Mouse (Mus musculus) lung, embryonic 14.5 days (tissue): ENCODE data around the gene Grip2. TPM values are rescaled to one million over a fixed set of nuclear protein-coding genes. Genes with fewer than 3 reads are reported as not detected.

Source experiments
- ATAC-seq: fragments of 200-750 bp; cut with Nextera tagmentation; 2 replicates; pipeline ENCODE4 v1.8.0; 2017; ENCODE audit warnings: mild to moderate bottlenecking, moderate TSS enrichment, moderate library complexity; ENCODE audit not compliant: insufficient read depth
- DNase-seq: peaks from one replicate; pipeline ENCODE4 v3.0.0-alpha.2; 2015
- H3K27ac ChIP-seq: fragments of 300-500 bp; sonication (generic); 2 replicates; pipeline ENCODE4 v1.5.1; 2014; ENCODE audit warnings: low read depth, mild to moderate bottlenecking, moderate library complexity
- H3K27me3 ChIP-seq: fragments of 300-500 bp; sonication (generic); 2 replicates; pipeline ENCODE4 v1.6.1; 2014; ENCODE audit warnings: low read length, control low read depth; ENCODE audit not compliant: insufficient read depth
- H3K36me3 ChIP-seq: fragments of 300-500 bp; sonication (generic); 2 replicates; pipeline ENCODE4 v1.6.1; 2014; ENCODE audit warnings: control low read depth; ENCODE audit not compliant: insufficient read depth
- H3K4me1 ChIP-seq: fragments of 300-500 bp; sonication (generic); 2 replicates; pipeline ENCODE4 v1.6.1; 2014; ENCODE audit warnings: antibody characterized with exemption, control low read depth; ENCODE audit not compliant: insufficient read depth
- H3K4me2 ChIP-seq: fragments of 300-500 bp; sonication (generic); 2 replicates; pipeline ENCODE4 v1.6.1; 2014; ENCODE audit warnings: mild to moderate bottlenecking
- H3K4me3 ChIP-seq: fragments of 300-500 bp; sonication (generic); 2 replicates; pipeline ENCODE4 v1.5.1; 2014; ENCODE audit warnings: low read depth, low read length
- H3K9ac ChIP-seq: fragments of 300-500 bp; sonication (generic); 2 replicates; pipeline ENCODE4 v1.6.1; 2014
- H3K9me3 ChIP-seq: fragments of 300-500 bp; sonication (generic); 2 replicates; pipeline ENCODE4 v1.6.1; 2016; ENCODE audit warnings: low read depth, low read length, control low read depth
- CTCF ChIP-seq: IDR thresholded peaks from 2 replicates; pipeline ENCODE4 v1.5.1; 2016; ENCODE audit warnings: antibody characterized with exemption, low read depth
- WGBS: fragments of 180-500 bp; shearing (Covaris S2); extraction: QIAGEN DNeasy Blood & Tissue Kit; methylation state at CpG from one replicate; pipeline ENCODE4 v1.1.7; 2014; 5-methylcytosine and 5-hydroxymethylcytosine counted together
- polyA plus RNA-seq: library from polyadenylated mRNA; unstranded; fragments of >200 nt; fragmentation: Nextera tagmentation; extraction: Ambion mirVana; gene quantifications from 2 replicates; pipeline ENCODE4 v1.2.1, GENCODE M21; 2014

Gene Grip2
- polyA plus RNA-seq, 1 experiment from 2014 or later, result 0.14 TPM

GRCm38 (mm10) chr6:91762051-91762742, 64.9 kb downstream of the Grip2 start:
- Histone ChIP-seq H3K27ac (no peak overlapping the region), H3K4me3 (no peak overlapping the region), H3K27me3 (no peaks in the 10 kb centered on the region), H3K36me3 (peaks cover 3% of the 10 kb centered on the region; the same call in 1 of the 2 replicates), H3K9me3 (no peaks in the 10 kb centered on the region), H3K4me2 (no peak overlapping the region), H3K9ac (no peak overlapping the region), H3K4me1 (no peaks in the 10 kb centered on the region)
- peak; percentile 16 for DNase-seq
- WGBS, result 67% methylated on average over 9 of the region's 9 CpGs
- peak; percentile 27; the same call in 1 of the 2 replicates for TF ChIP-seq CTCF
- ATAC-seq, result no peak

GRCm38 (mm10) chr6:91754845-91755244, 72.2 kb downstream of the Grip2 start:
- peaks cover 36% of the 10 kb centered on the region; the same call in 1 of the 2 replicates for H3K36me3 ChIP-seq

GRCm38 (mm10) chr6:91754098-91754497, 73.0 kb downstream of the Grip2 start:
- no peak overlapping the region for H3K4me2 ChIP-seq
- no peaks in the 10 kb centered on the region for H3K27me3 ChIP-seq
- DNase-seq (peak; percentile 5), ATAC-seq (no peak)
- no peaks in the 10 kb centered on the region for H3K4me1 ChIP-seq
- H3K9ac ChIP-seq, result no peak overlapping the region
- WGBS, result 63% methylated on average over 6 of the region's 6 CpGs
- no peak overlapping the region for H3K4me3 ChIP-seq
- no peak overlapping the region for H3K27ac ChIP-seq
- no peaks in the 10 kb centered on the region for H3K9me3 ChIP-seq
- TF ChIP-seq CTCF, result no peak
- H3K36me3 ChIP-seq, result peaks cover 40% of the 10 kb centered on the region; the same call in 1 of the 2 replicates

More at GRCm38 (mm10) chr6:91754845-91755244, 72.2 kb downstream of the Grip2 start:
- 89% methylated on average over 12 of the region's 12 CpGs for WGBS
- Histone ChIP-seq H3K4me1 (no peaks in the 10 kb centered on the region), H3K27me3 (no peaks in the 10 kb centered on the region), H3K4me3 (no peak overlapping the region), H3K9ac (no peak overlapping the region), H3K9me3 (no peaks in the 10 kb centered on the region), H3K27ac (no peak overlapping the region), H3K4me2 (no peak overlapping the region)
- ATAC-seq (no peak), DNase-seq (no peak)
- TF ChIP-seq CTCF, result no peak

GRCm38 (mm10) chr6:91752884-91753283, 74.2 kb downstream of the Grip2 start:
- H3K27me3 ChIP-seq, result no peaks in the 10 kb centered on the region
- no peaks in the 10 kb centered on the region for H3K9me3 ChIP-seq
- 0 out of 2 replicates have a peak, but pooled peaks have one; percentile 22 for ATAC-seq
- peaks cover 52% of the 10 kb centered on the region; the same call in 1 of the 2 replicates for H3K36me3 ChIP-seq
- no peak for DNase-seq
- H3K9ac ChIP-seq, result no peak overlapping the region
- H3K4me2 ChIP-seq, result no peak overlapping the region
- H3K27ac ChIP-seq, result no peak overlapping the region
- WGBS, result 64% methylated on average over 8 of the region's 8 CpGs
- no peak overlapping the region for H3K4me3 ChIP-seq
- no peak for TF ChIP-seq CTCF
- no peaks in the 10 kb centered on the region for H3K4me1 ChIP-seq

- H3K9me3 ChIP-seq, result no peaks in the 10 kb centered on the region
- no peak overlapping the region for H3K9ac ChIP-seq
- ATAC-seq (no peak), DNase-seq (peak; percentile 35)
- peak; percentile 41 for TF ChIP-seq CTCF
- H3K27me3 ChIP-seq, result no peaks in the 10 kb centered on the region
- WGBS, result 78% methylated on average over 3 of the region's 3 CpGs
- H3K4me2 ChIP-seq, result no peak overlapping the region
- peaks cover 49% of the 10 kb centered on the region; the same call in 1 of the 2 replicates for H3K36me3 ChIP-seq
- no peak overlapping the region for H3K27ac ChIP-seq
- no peaks in the 10 kb centered on the region for H3K4me1 ChIP-seq
- no peak overlapping the region for H3K4me3 ChIP-seq
Observed at GRCm38 (mm10) chr6:91750976-91751375, 76.1 kb downstream of the Grip2 start.

- Histone ChIP-seq H3K9me3 (no peaks in the 10 kb centered on the region), H3K36me3 (peaks cover 62% of the 10 kb centered on the region), H3K4me2 (no peak overlapping the region), H3K27ac (no peak overlapping the region), H3K27me3 (no peaks in the 10 kb centered on the region), H3K4me1 (no peaks in the 10 kb centered on the region), H3K9ac (no peak overlapping the region), H3K4me3 (no peak overlapping the region)
- WGBS, result 78% methylated on average over 5 of the region's 5 CpGs
- DNase-seq, result no peak
- ATAC-seq, result no peak
- no peak for TF ChIP-seq CTCF
Observed at GRCm38 (mm10) chr6:91746776-91747175, 80.3 kb downstream of the Grip2 start.

- TF ChIP-seq CTCF, result no peak
- Histone ChIP-seq H3K9me3 (no peaks in the 10 kb centered on the region), H3K4me2 (no peak overlapping the region), H3K27ac (no peak overlapping the region), H3K4me1 (no peaks in the 10 kb centered on the region), H3K9ac (no peak overlapping the region), H3K36me3 (peaks cover 65% of the 10 kb centered on the region), H3K4me3 (no peak overlapping the region), H3K27me3 (no peaks in the 10 kb centered on the region)
- 69% methylated on average over 7 of the region's 7 CpGs for WGBS
- ATAC-seq, result no peak
- DNase-seq, result no peak
Observed at GRCm38 (mm10) chr6:91745947-91746582, 81.0 kb downstream of the Grip2 start.
